In the genomic region with DNA sequence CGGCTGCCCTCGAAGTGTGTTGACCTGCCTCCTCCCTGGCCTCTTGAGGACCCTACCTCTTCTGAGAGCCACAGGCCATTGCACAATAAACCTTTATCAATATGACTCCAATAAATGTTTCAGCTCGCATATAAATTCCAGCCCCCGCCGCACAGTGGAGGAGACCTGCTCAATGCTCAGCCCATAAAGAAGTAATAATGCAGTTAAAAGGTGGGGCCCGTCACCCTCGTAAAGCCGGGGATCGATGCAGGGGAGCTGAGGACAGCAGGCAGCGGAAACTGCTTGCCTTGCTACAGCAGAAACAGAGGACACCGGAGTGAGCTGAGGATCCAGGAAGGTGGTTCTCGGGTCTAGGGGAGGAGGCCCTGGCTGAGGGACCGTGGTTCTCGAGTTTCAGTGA, we compare ENCODE assay signal across 17 mouse cellular contexts.
DNase-seq lines count a peak whose midpoint lies in the region; ATAC-seq and TF ChIP-seq lines count a peak whose summit lies in the region.
"Had no signal": no experiment of that assay in that cellular context is flagged by ENCODE, and none has a peak within 500 bp of the region (broad histone marks: within the 10 kb centered on the region; RNA-seq: fewer than 3 reads in every experiment).

No protein-coding gene starts in this region.

- H3K9me3 ChIP-seq in forebrain, embryonic 16.5 days (ENCODE audit: control insufficient read depth, low read length): no peaks in the 10 kb centered on the region
- no peaks in the 10 kb centered on the region for H3K9me3 ChIP-seq in forebrain, embryonic 15.5 days
- no peaks in the 10 kb centered on the region for H3K9me3 ChIP-seq in limb, embryonic 12.5 days
- no peaks in the 10 kb centered on the region for H3K9me3 ChIP-seq in limb, embryonic 10.5 days (replicated peaks)
- H3K9me3 ChIP-seq in intestine, embryonic 14.5 days (ENCODE audit: control insufficient read depth, low read length): 0 out of 2 replicates have a peak, but pooled peaks cover under 1% of the 10 kb centered on the region
- H3K9me3 ChIP-seq in intestine, postnatal 0 days (ENCODE audit: control insufficient read depth): no peaks in the 10 kb centered on the region
- H3K9me3 ChIP-seq: embryonic facial prominence, embryonic 12.5 days; heart, embryonic 15.5 days had no signal

- H3K27me3 ChIP-seq in forebrain, embryonic 16.5 days (replicated peaks; ENCODE audit: control insufficient read depth, insufficient read depth, low read length): no peaks in the 10 kb centered on the region
- no peaks in the 10 kb centered on the region for H3K27me3 ChIP-seq in forebrain, embryonic 15.5 days
- peaks cover 82% of the 10 kb centered on the region for H3K27me3 ChIP-seq in limb, embryonic 12.5 days
- peaks cover 29% of the 10 kb centered on the region for H3K27me3 ChIP-seq in limb, embryonic 10.5 days (ENCODE audit: low read depth, poor library complexity, severe bottlenecking)
- H3K27me3 ChIP-seq in intestine, embryonic 14.5 days (replicated peaks; ENCODE audit: control insufficient read depth, insufficient read depth, low read length): no peaks in the 10 kb centered on the region
- no peaks in the 10 kb centered on the region for H3K27me3 ChIP-seq in intestine, postnatal 0 days (replicated peaks; ENCODE audit: control insufficient read depth, insufficient read depth, low read length)

- 0 out of 2 replicates have a peak overlapping the region, but pooled peaks have one; percentile 10 for H3K27ac ChIP-seq in forebrain, embryonic 16.5 days (ENCODE audit: low read length)
- H3K27ac ChIP-seq in forebrain, embryonic 15.5 days (replicated peaks): no peak overlapping the region
- no peak overlapping the region for H3K27ac ChIP-seq in limb, embryonic 12.5 days
- H3K27ac ChIP-seq in limb, embryonic 10.5 days: no peak overlapping the region
- no peak overlapping the region for H3K27ac ChIP-seq in intestine, embryonic 14.5 days (ENCODE audit: low read depth)
- H3K27ac ChIP-seq in intestine, postnatal 0 days (ENCODE audit: low read depth, low read length): no peak overlapping the region
- H3K27ac ChIP-seq: embryonic facial prominence, embryonic 12.5 days; heart, adult 2 months; heart, embryonic 15.5 days had no signal

- DNase-seq in limb, embryonic 10.5 days (ENCODE audit: low spot score): no peak
- no peak for DNase-seq in intestine, embryonic 14.5 days (ENCODE audit: low spot score)
- no peak for DNase-seq in frontal cortex, postnatal 10 days (ENCODE audit: low spot score in 2 of 2)
- DNase-seq: adrenal gland, postnatal 10 days; cerebellum, adult 11 months; cerebellum, adult 8-10 months; cerebellum, postnatal 14 days; gastrocnemius, postnatal 14 days; heart, adult 2 months; heart, postnatal 14 days had no signal

- no peak for TF ChIP-seq CTCF in intestine, postnatal 0 days (IDR thresholded peaks at IDR 0.05; ENCODE audit: low read depth)

- no peak for ATAC-seq in forebrain, embryonic 16.5 days
- ATAC-seq in forebrain, embryonic 15.5 days (replicated peaks): no peak
- ATAC-seq in limb, embryonic 12.5 days (ENCODE audit: insufficient number of reproducible peaks, insufficient read depth, low FRiP score, low TSS enrichment, low read depth): no peak
- peak; percentile 22; the same call in 1 of the 2 replicates for ATAC-seq in intestine, embryonic 14.5 days (replicated peaks; ENCODE audit: low FRiP score, low TSS enrichment, low read depth)
- ATAC-seq in intestine, postnatal 0 days: peak; percentile 53; the same call in 1 of the 2 replicates

- no peak overlapping the region for H3K4me2 ChIP-seq in forebrain, embryonic 16.5 days (ENCODE audit: low read length)
- no peak overlapping the region for H3K4me2 ChIP-seq in forebrain, embryonic 15.5 days (replicated peaks)
- peak overlapping the region; percentile 26 for H3K4me2 ChIP-seq in limb, embryonic 12.5 days
- no peak overlapping the region for H3K4me2 ChIP-seq in intestine, embryonic 14.5 days (ENCODE audit: low read length)
- H3K4me2 ChIP-seq in intestine, postnatal 0 days (replicated peaks; ENCODE audit: low read depth): peak overlapping the region; percentile 24
- H3K4me2 ChIP-seq: embryonic facial prominence, embryonic 12.5 days; heart, embryonic 11.5 days; heart, embryonic 15.5 days had no signal

- no peaks in the 10 kb centered on the region for H3K36me3 ChIP-seq in forebrain, embryonic 16.5 days (ENCODE audit: control insufficient read depth, insufficient read depth)
- no peaks in the 10 kb centered on the region for H3K36me3 ChIP-seq in forebrain, embryonic 15.5 days
- H3K36me3 ChIP-seq in limb, embryonic 12.5 days: no peaks in the 10 kb centered on the region
- no peaks in the 10 kb centered on the region for H3K36me3 ChIP-seq in limb, embryonic 10.5 days
- no peaks in the 10 kb centered on the region for H3K36me3 ChIP-seq in intestine, embryonic 14.5 days (ENCODE audit: control insufficient read depth, insufficient read depth, low read length)
- no peaks in the 10 kb centered on the region for H3K36me3 ChIP-seq in intestine, postnatal 0 days (ENCODE audit: control insufficient read depth, insufficient read depth)
- H3K36me3 ChIP-seq: embryonic facial prominence, embryonic 12.5 days; heart, embryonic 15.5 days had no signal

- peaks cover 38% of the 10 kb centered on the region for H3K4me1 ChIP-seq in forebrain, embryonic 16.5 days (replicated peaks; ENCODE audit: control insufficient read depth, insufficient read depth, low read length)
- H3K4me1 ChIP-seq in forebrain, embryonic 15.5 days: peaks cover 55% of the 10 kb centered on the region
- H3K4me1 ChIP-seq in limb, embryonic 12.5 days (replicated peaks): peaks cover 35% of the 10 kb centered on the region
- peaks cover 18% of the 10 kb centered on the region; the same call in 1 of the 2 replicates for H3K4me1 ChIP-seq in limb, embryonic 10.5 days
- H3K4me1 ChIP-seq in intestine, embryonic 14.5 days (replicated peaks; ENCODE audit: control insufficient read depth, insufficient read depth, low read length): 0 out of 2 replicates have a peak, but pooled peaks cover 4% of the 10 kb centered on the region
- no peaks in the 10 kb centered on the region for H3K4me1 ChIP-seq in intestine, postnatal 0 days (replicated peaks; ENCODE audit: control insufficient read depth, insufficient read depth, low read length)
- H3K4me1 ChIP-seq: embryonic facial prominence, embryonic 12.5 days; heart, embryonic 15.5 days had no signal

- no peak overlapping the region for H3K9ac ChIP-seq in forebrain, embryonic 16.5 days (replicated peaks; ENCODE audit: low read depth, low read length)
- no peak overlapping the region for H3K9ac ChIP-seq in forebrain, embryonic 15.5 days (replicated peaks)
- H3K9ac ChIP-seq in limb, embryonic 12.5 days (replicated peaks): no peak overlapping the region
- no peak overlapping the region for H3K9ac ChIP-seq in intestine, embryonic 14.5 days (ENCODE audit: low read length)
- H3K9ac ChIP-seq in intestine, postnatal 0 days (ENCODE audit: low read depth, low read length): no peak overlapping the region
- H3K9ac ChIP-seq: embryonic facial prominence, embryonic 12.5 days; heart, embryonic 15.5 days had no signal

- no peak overlapping the region for H3K4me3 ChIP-seq in forebrain, embryonic 16.5 days (replicated peaks; ENCODE audit: low read length)
- no peak overlapping the region for H3K4me3 ChIP-seq in forebrain, embryonic 15.5 days
- no peak overlapping the region for H3K4me3 ChIP-seq in limb, embryonic 12.5 days (replicated peaks)
- no peak overlapping the region for H3K4me3 ChIP-seq in limb, embryonic 10.5 days
- H3K4me3 ChIP-seq in intestine, embryonic 14.5 days (ENCODE audit: low read depth, low read length): no peak overlapping the region
- H3K4me3 ChIP-seq in intestine, postnatal 0 days (ENCODE audit: low read depth, low read length): no peak overlapping the region
- H3K4me3 ChIP-seq: embryonic facial prominence, embryonic 12.5 days; heart, adult 2 months; heart, embryonic 15.5 days had no signal

- 82% methylated on average over 14 of the region's 14 CpGs for WGBS in forebrain, embryonic 16.5 days
- WGBS in forebrain, embryonic 15.5 days: 77% methylated on average over 14 of the region's 14 CpGs
- WGBS in limb, embryonic 12.5 days: 26% methylated on average over 14 of the region's 14 CpGs
- 57% methylated on average over 14 of the region's 14 CpGs for WGBS in limb, embryonic 10.5 days
- WGBS in intestine, embryonic 14.5 days: 49% methylated on average over 14 of the region's 14 CpGs
- 28% methylated on average over 14 of the region's 14 CpGs for WGBS in intestine, postnatal 0 days

Comparison
In these comparisons a context has a peak if more than half of its experiments do, and no peak if none do; other contexts are left out.
1. H3K4me2 ChIP-seq: peak in limb, embryonic 12.5 days (single experiment) and intestine, postnatal 0 days (single experiment); none in forebrain, embryonic 16.5 days (single experiment), forebrain, embryonic 15.5 days (single experiment) and intestine, embryonic 14.5 days (single experiment).
2. ATAC-seq: peak in intestine, embryonic 14.5 days (single experiment) and intestine, postnatal 0 days (single experiment); none in forebrain, embryonic 16.5 days (single experiment), forebrain, embryonic 15.5 days (single experiment) and limb, embryonic 12.5 days (single experiment).